Mouse (Mus musculus): ENCODE measurements at regions not wholly inside any gene's neighbourhood (a gene's known extent, or its start where the extent isn't known, plus 50 kb on each side); places are given as distances from the start of the nearest gene placed in this dataset.
A peak's percentile ranks its signal among the peaks of the same experiment; 100 is the strongest.

GRCm38 (mm10) chr6:51288306-51289066, 144.0 kb upstream of the Nfe2l3 start:
- DNase-seq: no peak

- no peak for DNase-seq
Measured at GRCm38 (mm10) chr6:51289067-51289725, 143.3 kb upstream of the Nfe2l3 start.

- no peak for DNase-seq
Measured at GRCm38 (mm10) chr6:51300694-51301417, 131.6 kb upstream of the Nfe2l3 start.

- no peak for DNase-seq
Measured at GRCm38 (mm10) chr6:51301831-51302230, 130.6 kb upstream of the Nfe2l3 start.

GRCm38 (mm10) chr6:51302240-51302639, 130.2 kb upstream of the Nfe2l3 start:
- DNase-seq: no peak

- no peak for DNase-seq
Measured at GRCm38 (mm10) chr6:51318341-51318740, 114.1 kb upstream of the Nfe2l3 start.

- DNase-seq: no peak
Measured at GRCm38 (mm10) chr6:51320019-51320418, 112.5 kb upstream of the Nfe2l3 start.

- DNase-seq: no peak
Measured at GRCm38 (mm10) chr6:51320676-51321419, 111.6 kb upstream of the Nfe2l3 start.

GRCm38 (mm10) chr6:51326103-51326829, 106.2 kb upstream of the Nfe2l3 start:
- no peak for DNase-seq

- no peak for DNase-seq
Measured at GRCm38 (mm10) chr6:51329070-51329995, 103.1 kb upstream of the Nfe2l3 start.

- no peak for DNase-seq
Measured at GRCm38 (mm10) chr6:51330069-51330706, 102.3 kb upstream of the Nfe2l3 start.

- DNase-seq: no peak
Measured at GRCm38 (mm10) chr6:51332841-51333240, 99.6 kb upstream of the Nfe2l3 start.

GRCm38 (mm10) chr6:51333722-51334360, 98.6 kb upstream of the Nfe2l3 start:
- peak; percentile 20 to 26 for DNase-seq

- no peak for DNase-seq
Measured at GRCm38 (mm10) chr6:51335314-51335713, 97.2 kb upstream of the Nfe2l3 start.

GRCm38 (mm10) chr6:51339301-51339700, 93.2 kb upstream of the Nfe2l3 start:
- no peak for DNase-seq

- no peak for DNase-seq
Measured at GRCm38 (mm10) chr6:51347721-51348120, 84.7 kb upstream of the Nfe2l3 start.

- no peak for DNase-seq
Measured at GRCm38 (mm10) chr6:51349771-51350170, 82.7 kb upstream of the Nfe2l3 start.

GRCm38 (mm10) chr6:51355041-51355440, 77.4 kb upstream of the Nfe2l3 start:
- DNase-seq: no peak

GRCm38 (mm10) chr6:51361611-51362180, 70.8 kb upstream of the Nfe2l3 start:
- DNase-seq: no peak
